Mouse (Mus musculus): ENCODE data around the gene Vrk3.

- TF ChIP-seq CTCF (IDR thresholded peaks at IDR 0.05; ENCODE audit: control insufficient read depth, insufficient read depth, low read length) (no peak), POLR2A (IDR thresholded peaks at IDR 0.05; ENCODE audit: borderline replicate concordance, control insufficient read depth, low read depth, low read length) (no peak)
Observed at GRCm38 (mm10) chr7:44726343-44726742, 21.9 kb upstream of the Vrk3 start.
